Mouse (Mus musculus) stomach, embryonic 14.5 days (tissue): Measurements from ENCODE around the gene Efcab9. TPM values are rescaled to one million over a fixed set of nuclear protein-coding genes. Genes with fewer than 3 reads are reported as not detected.

Experiments
- ATAC-seq: fragments of 200-750 bp; cut with Nextera tagmentation; 2 replicates; pipeline ENCODE4 v1.8.0; 2017; ENCODE audit warnings: low read depth, moderate TSS enrichment; ENCODE audit not compliant: insufficient number of reproducible peaks, insufficient read depth, low FRiP score
- H3K27ac ChIP-seq: fragments of 300-500 bp; sonication (generic); 2 replicates; pipeline ENCODE4 v1.5.1; 2014; ENCODE audit warnings: mild to moderate bottlenecking, low read length, moderate library complexity, mixed read lengths
- H3K27me3 ChIP-seq: fragments of 300-500 bp; sonication (generic); 2 replicates; pipeline ENCODE4 v1.6.1; 2014; ENCODE audit warnings: low read length, control low read depth, mixed read lengths; ENCODE audit not compliant: control insufficient read depth, insufficient read depth
- H3K36me3 ChIP-seq: fragments of 300-500 bp; sonication (generic); 2 replicates; pipeline ENCODE4 v1.6.1; 2014; ENCODE audit warnings: mild to moderate bottlenecking, control low read depth, low read length, moderate library complexity, mixed read lengths; ENCODE audit not compliant: control insufficient read depth, insufficient read depth
- H3K4me1 ChIP-seq: fragments of 300-500 bp; sonication (generic); 2 replicates; pipeline ENCODE4 v1.6.1; 2014; ENCODE audit warnings: low read length, control low read depth, mixed read lengths; ENCODE audit not compliant: control insufficient read depth, insufficient read depth
- H3K4me2 ChIP-seq: fragments of 300-500 bp; sonication (generic); replicated peaks from 2 replicates; pipeline ENCODE4 v1.6.1; 2014; ENCODE audit warnings: low read depth, low read length, control low read depth
- H3K4me3 ChIP-seq: fragments of 300-500 bp; sonication (generic); 2 replicates; pipeline ENCODE4 v1.5.1; 2014; ENCODE audit warnings: low read depth, low read length, control low read depth
- H3K9ac ChIP-seq: fragments of 300-500 bp; sonication (generic); replicated peaks from 2 replicates; pipeline ENCODE4 v1.6.1; 2014; ENCODE audit warnings: low read depth, mild to moderate bottlenecking, control low read depth, low read length, moderate library complexity, mixed read lengths
- H3K9me3 ChIP-seq: fragments of 300-500 bp; sonication (generic); 2 replicates; pipeline ENCODE4 v1.6.1; 2016; ENCODE audit warnings: low read depth, low read length, control low read depth; ENCODE audit not compliant: control insufficient read depth
- whole genome bisulfite sequencing: fragments of 180-500 bp; shearing (Covaris S2); extraction: QIAGEN DNeasy Blood & Tissue Kit; methylation state at CpG from one replicate; pipeline ENCODE4 v1.1.7; 2014; 5-methylcytosine and 5-hydroxymethylcytosine counted together
- polyA plus RNA-seq: library from polyadenylated mRNA; unstranded; fragments of >200 nt; fragmentation: Nextera tagmentation; extraction: Ambion mirVana; gene quantifications from 2 replicates; pipeline ENCODE4 v1.2.1, GENCODE M21; 2014

Gene Efcab9
- polyA plus RNA-seq, 1 experiment from 2014 or later, result 0.58 TPM

GRCm38 (mm10) chr11:32505091-32505739, 26.7 kb downstream of the Efcab9 start:
- no peaks in the 10 kb centered on the region for H3K4me1 ChIP-seq
- no peak for ATAC-seq
- no peak overlapping the region for H3K27ac ChIP-seq
- no peak overlapping the region for H3K9ac ChIP-seq
- H3K36me3 ChIP-seq, result peaks cover 4% of the 10 kb centered on the region; the same call in 1 of the 2 replicates
- H3K4me2 ChIP-seq, result no peak overlapping the region
- H3K27me3 ChIP-seq, result no peaks in the 10 kb centered on the region
- no peaks in the 10 kb centered on the region for H3K9me3 ChIP-seq
- WGBS, result 67% methylated on average over 7 of the region's 7 CpGs
- H3K4me3 ChIP-seq, result no peak overlapping the region

- H3K4me3 ChIP-seq, result no peak overlapping the region
- H3K27ac ChIP-seq, result no peak overlapping the region
- H3K36me3 ChIP-seq, result peaks cover 4% of the 10 kb centered on the region; the same call in 1 of the 2 replicates
- H3K9me3 ChIP-seq, result no peaks in the 10 kb centered on the region
- no peaks in the 10 kb centered on the region for H3K4me1 ChIP-seq
- no peak for ATAC-seq
- WGBS, result 94% methylated on average over 2 of the region's 2 CpGs
- no peaks in the 10 kb centered on the region for H3K27me3 ChIP-seq
- H3K4me2 ChIP-seq, result no peak overlapping the region
- H3K9ac ChIP-seq, result no peak overlapping the region
Observed at GRCm38 (mm10) chr11:32503711-32504110, 28.2 kb downstream of the Efcab9 start.

GRCm38 (mm10) chr11:32499931-32500330, 31.9 kb downstream of the Efcab9 start:
- Histone ChIP-seq H3K4me2 (no peak overlapping the region), H3K9ac (no peak overlapping the region), H3K36me3 (peaks cover 4% of the 10 kb centered on the region; the same call in 1 of the 2 replicates), H3K27ac (no peak overlapping the region), H3K4me1 (peaks cover 3% of the 10 kb centered on the region; the same call in 1 of the 2 replicates), H3K9me3 (no peaks in the 10 kb centered on the region), H3K27me3 (no peaks in the 10 kb centered on the region), H3K4me3 (no peak overlapping the region)
- ATAC-seq, result no peak
- WGBS, result 91% methylated on average over 4 of the region's 4 CpGs

GRCm38 (mm10) chr11:32498757-32499535, 32.9 kb downstream of the Efcab9 start:
- Histone ChIP-seq H3K27ac (no peak overlapping the region), H3K9me3 (no peaks in the 10 kb centered on the region), H3K4me2 (no peak overlapping the region), H3K4me1 (peaks cover 3% of the 10 kb centered on the region; the same call in 1 of the 2 replicates), H3K36me3 (peaks cover 4% of the 10 kb centered on the region; the same call in 1 of the 2 replicates), H3K4me3 (no peak overlapping the region), H3K27me3 (no peaks in the 10 kb centered on the region), H3K9ac (no peak overlapping the region)
- 80% methylated on average over 7 of the region's 7 CpGs for WGBS
- no peak for ATAC-seq

GRCm38 (mm10) chr11:32495283-32495682, 36.6 kb downstream of the Efcab9 start:
- no peak overlapping the region for H3K4me3 ChIP-seq
- peaks cover 7% of the 10 kb centered on the region; the same call in 1 of the 2 replicates for H3K4me1 ChIP-seq
- H3K36me3 ChIP-seq, result no peaks in the 10 kb centered on the region
- H3K27me3 ChIP-seq, result no peaks in the 10 kb centered on the region
- ATAC-seq, result no peak
- no peaks in the 10 kb centered on the region for H3K9me3 ChIP-seq
- no peak overlapping the region for H3K9ac ChIP-seq
- no peak overlapping the region for H3K4me2 ChIP-seq
- H3K27ac ChIP-seq, result no peak overlapping the region
- WGBS, result 70% methylated on average over 2 of the region's 2 CpGs

GRCm38 (mm10) chr11:32493312-32493711, 38.6 kb downstream of the Efcab9 start:
- Histone ChIP-seq H3K9me3 (no peaks in the 10 kb centered on the region), H3K9ac (no peak overlapping the region), H3K4me2 (no peak overlapping the region), H3K36me3 (no peaks in the 10 kb centered on the region), H3K27me3 (no peaks in the 10 kb centered on the region), H3K4me3 (no peak overlapping the region), H3K27ac (no peak overlapping the region), H3K4me1 (peaks cover 16% of the 10 kb centered on the region; the same call in 1 of the 2 replicates)
- no peak for ATAC-seq

- H3K27ac ChIP-seq, result no peak overlapping the region
- no peak overlapping the region for H3K9ac ChIP-seq
- no peaks in the 10 kb centered on the region for H3K9me3 ChIP-seq
- WGBS, result 99% methylated on average over 2 of the region's 2 CpGs
- H3K4me1 ChIP-seq, result peaks cover 16% of the 10 kb centered on the region; the same call in 1 of the 2 replicates
- no peak overlapping the region for H3K4me2 ChIP-seq
- no peaks in the 10 kb centered on the region for H3K36me3 ChIP-seq
- ATAC-seq, result no peak
- H3K27me3 ChIP-seq, result no peaks in the 10 kb centered on the region
- H3K4me3 ChIP-seq, result no peak overlapping the region
Observed at GRCm38 (mm10) chr11:32491079-32491478, 40.8 kb downstream of the Efcab9 start.

- no peak overlapping the region for H3K4me3 ChIP-seq
- H3K27me3 ChIP-seq, result no peaks in the 10 kb centered on the region
- no peak for ATAC-seq
- H3K9me3 ChIP-seq, result no peaks in the 10 kb centered on the region
- no peak overlapping the region for H3K9ac ChIP-seq
- peak overlapping the region; percentile 4; the same call in 1 of the 2 replicates for H3K27ac ChIP-seq
- WGBS, result 66% methylated on average over 5 of the region's 5 CpGs
- no peaks in the 10 kb centered on the region for H3K36me3 ChIP-seq
- H3K4me2 ChIP-seq, result no peak overlapping the region
- H3K4me1 ChIP-seq, result peaks cover 16% of the 10 kb centered on the region; the same call in 1 of the 2 replicates
Observed at GRCm38 (mm10) chr11:32488808-32489670, 42.8 kb downstream of the Efcab9 start.
